Mouse (Mus musculus): ENCODE results near the gene Ptprn2.

The Ptprn2 gene

GRCm38 (mm10) chr12:117151611-117152010 lies 666.1 kb downstream of the Ptprn2 start:
- no peak for DNase-seq

GRCm38 (mm10) chr12:117152366-117153165 lies 667.0 kb downstream of the Ptprn2 start:
- no peak for DNase-seq

- no peak for DNase-seq
Observed at GRCm38 (mm10) chr12:117153166-117153480, 667.6 kb downstream of the Ptprn2 start.

GRCm38 (mm10) chr12:117153671-117154355 lies 668.3 kb downstream of the Ptprn2 start:
- no peak for DNase-seq

- DNase-seq = no peak
Observed at GRCm38 (mm10) chr12:117154356-117155243, 669.1 kb downstream of the Ptprn2 start.

GRCm38 (mm10) chr12:117155307-117156220 lies 670.0 kb downstream of the Ptprn2 start:
- DNase-seq = no peak

GRCm38 (mm10) chr12:117156256-117156655 lies 670.7 kb downstream of the Ptprn2 start:
- DNase-seq = no peak

- no peak for DNase-seq
Observed at GRCm38 (mm10) chr12:117156786-117157185, 671.3 kb downstream of the Ptprn2 start.

GRCm38 (mm10) chr12:117157249-117157648 lies 671.7 kb downstream of the Ptprn2 start:
- DNase-seq = no peak

- DNase-seq = no peak
Observed at GRCm38 (mm10) chr12:117157660-117158386, 672.3 kb downstream of the Ptprn2 start.

GRCm38 (mm10) chr12:117158950-117159668 lies 673.6 kb downstream of the Ptprn2 start:
- DNase-seq = no peak

GRCm38 (mm10) chr12:117159669-117160210 lies 674.2 kb downstream of the Ptprn2 start:
- no peak for DNase-seq

- no peak for DNase-seq
Observed at GRCm38 (mm10) chr12:117160211-117160891, 674.8 kb downstream of the Ptprn2 start.

GRCm38 (mm10) chr12:117162180-117162579 lies 676.7 kb downstream of the Ptprn2 start:
- DNase-seq = no peak

- no peak for DNase-seq
Observed at GRCm38 (mm10) chr12:117163789-117164188, 678.3 kb downstream of the Ptprn2 start.

- DNase-seq = no peak
Observed at GRCm38 (mm10) chr12:117166266-117166665, 680.7 kb downstream of the Ptprn2 start.

- no peak for DNase-seq
Observed at GRCm38 (mm10) chr12:117169670-117170069, 684.1 kb downstream of the Ptprn2 start.

- no peak for DNase-seq
Observed at GRCm38 (mm10) chr12:117172529-117172884, 687.0 kb downstream of the Ptprn2 start.

GRCm38 (mm10) chr12:117172885-117173529 lies 687.5 kb downstream of the Ptprn2 start:
- DNase-seq = no peak

Measured in spleen, adult 18-20 months (tissue).